Mouse (Mus musculus) forebrain, embryonic 12.5 days (tissue): Measurements from ENCODE around the gene Tpsg1. TPM values are rescaled to one million over a fixed set of nuclear protein-coding genes. Genes with fewer than 3 reads are reported as not detected.

ENCODE experiments used
- ATAC-seq: fragments of 200-750 bp; cut with Nextera tagmentation; 2 replicates; pipeline ENCODE4 v1.8.0; 2017; ENCODE audit warnings: moderate TSS enrichment; ENCODE audit not compliant: low FRiP score
- H3K27ac ChIP-seq: fragments of 300-500 bp; sonication (generic); 2 replicates; pipeline ENCODE4 v1.5.1; 2016; ENCODE audit warnings: mild to moderate bottlenecking
- H3K27me3 ChIP-seq: fragments of 300-500 bp; sonication (generic); 2 replicates; pipeline ENCODE4 v1.6.1; 2016; ENCODE audit warnings: mild to moderate bottlenecking
- H3K36me3 ChIP-seq: fragments of 300-500 bp; sonication (generic); replicated peaks from 2 replicates; pipeline ENCODE4 v1.6.1; 2016; ENCODE audit warnings: mild to moderate bottlenecking
- H3K4me1 ChIP-seq: fragments of 300-500 bp; sonication (generic); 2 replicates; pipeline ENCODE4 v1.6.1; 2016
- H3K4me2 ChIP-seq: fragments of 300-500 bp; sonication (generic); 2 replicates; pipeline ENCODE4 v1.6.1; 2016; ENCODE audit warnings: mild to moderate bottlenecking, moderate library complexity
- H3K4me3 ChIP-seq: fragments of 300-500 bp; sonication (generic); replicated peaks from 2 replicates; pipeline ENCODE4 v1.5.1; 2016; ENCODE audit warnings: mild to moderate bottlenecking
- H3K9ac ChIP-seq: fragments of 300-500 bp; sonication (generic); 2 replicates; pipeline ENCODE4 v1.6.1; 2016; ENCODE audit warnings: mild to moderate bottlenecking
- H3K9me3 ChIP-seq: fragments of 300-500 bp; sonication (generic); 2 replicates; pipeline ENCODE4 v1.6.1; 2016
- WGBS: fragments of 180-500 bp; shearing (Covaris S2); methylation state at CpG from one replicate; pipeline ENCODE4 v1.1.7; 2016; 5-methylcytosine and 5-hydroxymethylcytosine counted together
- polyA plus RNA-seq: library from polyadenylated mRNA; unstranded; fragments of >200 nt; fragmentation: Nextera tagmentation; extraction: Ambion mirVana; gene quantifications from 2 replicates; pipeline ENCODE4 v1.2.1, GENCODE M21; 2016

The Tpsg1 gene
- 0.29 and 0.45 TPM in 2 replicates for polyA plus RNA-seq

DNA sequence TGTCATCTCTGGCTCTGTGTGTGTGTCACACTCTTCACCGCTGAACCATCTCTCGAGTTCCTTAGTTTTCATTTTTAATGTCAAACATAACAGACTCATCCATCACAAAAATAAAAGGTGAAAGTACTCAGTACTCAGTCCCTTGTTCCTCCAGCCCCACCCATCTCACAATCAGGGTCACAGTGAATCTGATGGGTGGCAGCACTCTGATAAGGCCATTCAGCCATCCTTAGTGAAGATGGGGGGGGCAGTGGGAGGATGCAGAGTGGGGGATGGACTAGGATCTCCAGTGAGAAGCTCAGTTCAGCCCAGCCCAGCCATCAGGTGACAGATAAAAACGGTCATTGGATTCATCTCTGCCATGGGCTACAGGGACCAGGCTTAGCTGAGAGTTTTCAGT lies at the start of gene Tpsg1:
Tpsg1 (plus strand) TSS at position 301 of the 400 bp plus-strand sequence.
- 87% methylated on average over 3 of the region's 3 CpGs for WGBS
- ATAC-seq = no peak
- Histone ChIP-seq H3K4me3 (no peak within 1 kb of the TSS), H3K27ac (no peak within 1 kb of the TSS), H3K4me1 (no peaks in the 10 kb centered on the region), H3K36me3 (no peaks in the 10 kb centered on the region), H3K4me2 (no peak within 1 kb of the TSS), H3K27me3 (peaks cover 21% of the 10 kb centered on the region; the same call in 1 of the 2 replicates), H3K9ac (no peak within 1 kb of the TSS), H3K9me3 (no peaks in the 10 kb centered on the region)

- no peak for ATAC-seq
- Histone ChIP-seq H3K4me1 (no peaks in the 10 kb centered on the region), H3K4me2 (no peak overlapping the region), H3K36me3 (no peaks in the 10 kb centered on the region), H3K27ac (no peak overlapping the region), H3K9ac (no peak overlapping the region), H3K9me3 (no peaks in the 10 kb centered on the region), H3K27me3 (peaks cover 19% of the 10 kb centered on the region; the same call in 1 of the 2 replicates), H3K4me3 (no peak overlapping the region)
- WGBS = 93% methylated on average over 8 of the region's 8 CpGs
These were observed 48.3 kb upstream of the Tpsg1 start for GRCm38 (mm10) chr17:25320819-25321218.

- no peaks in the 10 kb centered on the region for H3K9me3 ChIP-seq
- 18% methylated on average over 2 of the region's 2 CpGs for WGBS
- no peaks in the 10 kb centered on the region for H3K36me3 ChIP-seq
- H3K4me2 ChIP-seq = no peak overlapping the region
- H3K27ac ChIP-seq = no peak overlapping the region
- no peak overlapping the region for H3K4me3 ChIP-seq
- H3K4me1 ChIP-seq = no peaks in the 10 kb centered on the region
- peaks cover 20% of the 10 kb centered on the region; the same call in 1 of the 2 replicates for H3K27me3 ChIP-seq
- no peak overlapping the region for H3K9ac ChIP-seq
- no peak for ATAC-seq
These were observed 46.1 kb upstream of the Tpsg1 start for GRCm38 (mm10) chr17:25322930-25323329.

GRCm38 (mm10) chr17:25332321-25332720 lies 36.8 kb upstream of the Tpsg1 start:
- no peak overlapping the region for H3K27ac ChIP-seq
- H3K4me1 ChIP-seq = no peaks in the 10 kb centered on the region
- no peak for ATAC-seq
- no peaks in the 10 kb centered on the region for H3K9me3 ChIP-seq
- 80% methylated on average over 9 of the region's 9 CpGs for WGBS
- H3K36me3 ChIP-seq = no peaks in the 10 kb centered on the region
- H3K4me3 ChIP-seq = no peak overlapping the region
- peaks cover 40% of the 10 kb centered on the region for H3K27me3 ChIP-seq
- H3K4me2 ChIP-seq = no peak overlapping the region
- H3K9ac ChIP-seq = no peak overlapping the region

DNA sequence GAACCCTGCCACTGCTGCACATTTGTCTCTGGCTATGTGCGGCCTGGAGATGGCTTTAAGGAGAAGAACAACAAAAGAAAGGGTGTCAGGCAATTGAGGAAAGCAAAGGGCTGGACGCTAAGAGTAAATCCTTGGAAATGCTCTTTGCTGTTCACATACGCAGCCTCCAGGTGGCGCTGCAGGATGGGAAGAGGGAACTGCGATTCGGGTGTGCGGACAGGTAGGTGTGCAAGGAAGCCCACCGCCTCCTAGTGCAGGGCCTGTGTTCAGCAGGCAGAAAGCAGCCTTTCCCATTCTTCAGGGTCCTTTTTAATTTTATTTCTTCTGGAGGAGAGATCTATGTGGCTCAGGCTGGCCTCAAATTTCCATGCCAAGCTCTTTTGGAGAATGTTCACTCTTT lies 35.1 kb upstream of the Tpsg1 start:
- no peak for ATAC-seq
- Histone ChIP-seq H3K36me3 (no peaks in the 10 kb centered on the region), H3K4me2 (no peak overlapping the region), H3K4me1 (no peaks in the 10 kb centered on the region), H3K4me3 (no peak overlapping the region), H3K27me3 (peaks cover 33% of the 10 kb centered on the region), H3K9me3 (no peaks in the 10 kb centered on the region), H3K9ac (no peak overlapping the region), H3K27ac (no peak overlapping the region)
- 2% methylated on average over 8 of the region's 8 CpGs for WGBS

GRCm38 (mm10) chr17:25338218-25338617 lies 30.9 kb upstream of the Tpsg1 start:
- no peak overlapping the region for H3K4me3 ChIP-seq
- 78% methylated on average over 4 of the region's 4 CpGs for WGBS
- ATAC-seq = no peak
- no peaks in the 10 kb centered on the region for H3K4me1 ChIP-seq
- no peaks in the 10 kb centered on the region for H3K36me3 ChIP-seq
- no peak overlapping the region for H3K4me2 ChIP-seq
- no peak overlapping the region for H3K27ac ChIP-seq
- H3K27me3 ChIP-seq = peaks cover 11% of the 10 kb centered on the region
- H3K9me3 ChIP-seq = no peaks in the 10 kb centered on the region
- no peak overlapping the region for H3K9ac ChIP-seq

DNA sequence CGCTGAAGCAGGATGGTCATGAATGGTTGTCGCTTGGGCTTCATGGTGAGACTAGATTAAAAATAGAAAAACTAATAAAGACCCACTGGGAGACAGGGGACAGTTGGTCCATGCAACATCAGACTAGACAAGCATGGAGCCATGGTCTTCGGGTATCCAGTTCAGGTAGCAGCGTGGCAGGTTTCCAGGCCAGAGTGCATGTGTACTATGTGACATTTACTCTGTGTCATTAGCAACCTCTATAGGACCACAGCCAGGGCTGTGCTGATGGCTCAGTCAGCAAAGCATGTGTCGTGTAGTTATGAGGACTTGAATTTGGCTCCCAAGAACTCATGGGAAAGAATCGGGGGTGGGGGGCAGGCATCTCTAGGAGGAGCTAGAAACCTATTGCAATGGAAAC lies 29.1 kb upstream of the Tpsg1 start:
- 83% methylated on average over 6 of the region's 6 CpGs for WGBS
- no peak overlapping the region for H3K4me2 ChIP-seq
- no peaks in the 10 kb centered on the region for H3K36me3 ChIP-seq
- no peak for ATAC-seq
- H3K9ac ChIP-seq = no peak overlapping the region
- H3K27me3 ChIP-seq = no peaks in the 10 kb centered on the region; the same call in 1 of the 2 replicates
- H3K9me3 ChIP-seq = no peaks in the 10 kb centered on the region
- H3K4me1 ChIP-seq = no peaks in the 10 kb centered on the region
- H3K4me3 ChIP-seq = no peak overlapping the region
- no peak overlapping the region for H3K27ac ChIP-seq

GRCm38 (mm10) chr17:25341490-25341889 lies 27.6 kb upstream of the Tpsg1 start:
- no peak for ATAC-seq
- WGBS = 56% methylated on average over 3 of the region's 3 CpGs
- no peaks in the 10 kb centered on the region for H3K4me1 ChIP-seq

GRCm38 (mm10) chr17:25345462-25345861 lies 23.6 kb upstream of the Tpsg1 start, which contains the start of gene Tpsab1:
Gene Tpsab1 (minus strand): TSS chr17:25345562.
- no peak for ATAC-seq
- Histone ChIP-seq H3K36me3 (no peaks in the 10 kb centered on the region), H3K27me3 (0 out of 2 replicates have a peak, but pooled peaks cover 3% of the 10 kb centered on the region), H3K27ac (no peak within 1 kb of the TSS), H3K4me1 (no peaks in the 10 kb centered on the region), H3K4me2 (no peak within 1 kb of the TSS), H3K4me3 (no peak within 1 kb of the TSS), H3K9ac (no peak within 1 kb of the TSS), H3K9me3 (no peaks in the 10 kb centered on the region)
- 89% methylated on average over 4 of the region's 4 CpGs for WGBS

More at GRCm38 (mm10) chr17:25341490-25341889, 27.6 kb upstream of the Tpsg1 start:
- no peak overlapping the region for H3K4me3 ChIP-seq
- no peak overlapping the region for H3K9ac ChIP-seq
- no peaks in the 10 kb centered on the region for H3K9me3 ChIP-seq
- no peaks in the 10 kb centered on the region for H3K36me3 ChIP-seq
- H3K4me2 ChIP-seq = no peak overlapping the region
- H3K27me3 ChIP-seq = no peaks in the 10 kb centered on the region; the same call in 1 of the 2 replicates
- no peak overlapping the region for H3K27ac ChIP-seq

DNA sequence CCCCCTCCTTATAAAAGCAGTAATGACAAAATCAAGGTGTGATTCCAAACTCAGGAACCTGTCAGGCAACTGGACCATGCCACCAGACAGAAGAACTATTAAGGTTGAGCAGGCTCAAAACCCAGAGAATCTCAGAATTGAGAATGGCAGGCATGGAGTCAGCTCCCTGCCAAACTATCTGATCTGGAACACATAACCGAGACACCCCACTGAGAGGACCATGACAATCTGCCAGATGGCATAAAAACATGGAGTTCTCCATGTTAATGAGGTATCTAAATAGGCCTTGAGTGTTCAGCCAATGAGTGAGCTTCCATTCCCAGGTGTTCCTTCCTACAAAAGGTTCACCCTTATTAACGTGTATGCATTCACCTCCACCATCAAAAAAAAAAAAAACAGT lies 7.8 kb upstream of the Tpsg1 start:
- H3K9ac ChIP-seq = no peak overlapping the region
- H3K4me1 ChIP-seq = no peaks in the 10 kb centered on the region
- H3K27ac ChIP-seq = no peak overlapping the region
- H3K4me3 ChIP-seq = no peak overlapping the region
- no peaks in the 10 kb centered on the region for H3K36me3 ChIP-seq
- H3K4me2 ChIP-seq = no peak overlapping the region
- H3K27me3 ChIP-seq = peaks cover 9% of the 10 kb centered on the region; the same call in 1 of the 2 replicates
- WGBS = 79% methylated on average over 2 of the region's 2 CpGs
- H3K9me3 ChIP-seq = no peaks in the 10 kb centered on the region
- ATAC-seq = no peak

- no peaks in the 10 kb centered on the region for H3K4me1 ChIP-seq
- H3K9ac ChIP-seq = no peak overlapping the region
- no peak for ATAC-seq
- peaks cover 9% of the 10 kb centered on the region; the same call in 1 of the 2 replicates for H3K27me3 ChIP-seq
- no peaks in the 10 kb centered on the region for H3K36me3 ChIP-seq
- no peak overlapping the region for H3K4me2 ChIP-seq
- no peaks in the 10 kb centered on the region for H3K9me3 ChIP-seq
- no peak overlapping the region for H3K27ac ChIP-seq
- WGBS = 0% methylated on average over 1 of the region's 1 CpGs
- H3K4me3 ChIP-seq = no peak overlapping the region
These were observed 5.3 kb upstream of the Tpsg1 start for GRCm38 (mm10) chr17:25363726-25364125.

- Histone ChIP-seq H3K4me2 (no peak within 1 kb of the TSS), H3K4me1 (no peaks in the 10 kb centered on the region), H3K36me3 (no peaks in the 10 kb centered on the region), H3K4me3 (no peak within 1 kb of the TSS), H3K9me3 (no peaks in the 10 kb centered on the region), H3K27me3 (peaks cover 10% of the 10 kb centered on the region; the same call in 1 of the 2 replicates), H3K9ac (no peak within 1 kb of the TSS), H3K27ac (no peak within 1 kb of the TSS)
- 83% methylated on average over 2 of the region's 2 CpGs for WGBS
- no peak for ATAC-seq
These were observed 3.1 kb upstream of the Tpsg1 start, which contains the start of gene Tpsb2 for GRCm38 (mm10) chr17:25366005-25366404. Gene Tpsb2 (plus strand): TSS chr17:25366305.

GRCm38 (mm10) chr17:25372491-25372890 lies 3.4 kb downstream of the Tpsg1 start:
- Histone ChIP-seq H3K9me3 (no peaks in the 10 kb centered on the region), H3K4me2 (no peak overlapping the region), H3K4me3 (no peak overlapping the region), H3K4me1 (no peaks in the 10 kb centered on the region), H3K27ac (no peak overlapping the region), H3K27me3 (peaks cover 17% of the 10 kb centered on the region; the same call in 1 of the 2 replicates), H3K36me3 (peaks cover 14% of the 10 kb centered on the region; the same call in 1 of the 2 replicates), H3K9ac (no peak overlapping the region)
- WGBS = 87% methylated on average over 8 of the region's 8 CpGs
- ATAC-seq = no peak
